Mouse (Mus musculus) v-Abl transformed pro-B cells (cell line): ENCODE measurements around the gene Fam69a.

Experiments used
- in situ Hi-C, 2 experiments: fragments of 400-800 bp; cut with MboI; formaldehyde crosslinking; loops; one replicate each; pipeline ENCODE4 v1.15.1; 2025; ENCODE audit not compliant: unreplicated experiment in 2 of 2

The Fam69a gene

DNA sequence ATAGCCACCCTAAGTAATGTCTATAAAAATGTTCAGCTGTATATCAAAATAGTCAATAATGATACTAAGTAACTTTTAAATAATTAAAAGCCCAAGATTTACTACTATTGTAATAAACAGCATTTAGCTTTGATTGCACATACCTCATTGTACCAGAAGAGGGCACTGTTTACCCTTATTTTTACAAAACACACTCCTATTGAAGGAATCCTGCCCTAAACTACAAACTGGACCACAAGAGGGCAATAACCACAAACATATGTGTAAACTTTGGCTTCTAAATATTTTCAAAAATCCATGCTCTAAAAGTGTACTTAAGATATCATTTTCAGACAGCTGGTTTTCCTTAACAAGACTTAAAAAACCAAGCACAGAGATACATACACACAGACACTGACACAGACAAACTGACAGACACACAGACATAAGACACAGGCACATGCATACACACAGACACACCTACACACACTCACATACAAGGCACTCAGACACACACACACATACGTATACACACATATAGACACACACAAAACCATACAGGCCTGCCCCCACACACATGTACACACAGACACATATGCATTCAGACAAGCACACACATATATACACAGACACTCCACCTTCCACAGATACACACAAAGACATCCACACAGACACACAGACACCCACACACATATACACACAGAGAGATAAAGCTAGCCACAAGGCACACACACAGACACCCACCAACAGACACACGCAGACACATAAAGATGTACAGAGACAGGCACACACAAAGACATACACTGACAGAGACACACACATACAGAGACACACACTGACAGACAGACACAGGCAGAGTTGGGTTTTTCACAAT is 65.3 kb downstream of the Fam69a start:
- in situ Hi-C loops, result loop anchor here (5.0 to 25.0 kb wide), 3 partner anchors 86 to 541 kb away; partner anchors contain the start of gene Pcgf3 (in 1 of the 2)

GRCm38 (mm10) chr5:107915280-107915679 is 71.6 kb downstream of the Fam69a start:
- in situ Hi-C loops, result loop anchor here (5.0 to 25.0 kb wide), 4 partner anchors 92 to 730 kb away; partner anchors contain the start of gene Pcgf3 (in 1 of the 2)

DNA sequence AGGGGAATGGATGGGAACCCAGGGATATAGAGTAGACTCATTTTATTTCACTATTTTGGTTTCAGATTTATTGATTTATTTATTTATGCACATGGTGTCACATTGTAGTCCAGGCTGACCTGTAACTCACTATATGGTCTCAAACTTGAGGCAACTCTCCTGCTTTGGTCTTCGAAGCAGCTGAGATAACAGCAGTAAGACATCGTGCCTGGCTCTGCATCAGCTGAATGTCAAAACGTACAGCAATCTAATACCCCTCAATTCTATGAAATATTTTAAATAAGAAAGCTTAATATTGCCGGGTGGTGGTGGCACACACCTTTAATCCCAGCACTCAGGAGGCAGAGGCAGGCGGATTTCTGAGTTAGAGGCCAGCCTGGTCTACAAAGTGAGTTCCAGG is 75.9 kb downstream of the Fam69a start:
- in situ Hi-C loops, result loop anchor here (10.0 to 25.0 kb wide), 2 partner anchors 551 to 734 kb away; partner anchors contain the start of gene Pcgf3 (in 1 of the 2)

- in situ Hi-C loops, result loop anchor here (10.0 to 25.0 kb wide), 2 partner anchors 552 to 735 kb away; partner anchors contain the start of gene Pcgf3 (in 1 of the 2)
Measured at GRCm38 (mm10) chr5:107910084-107910616, 76.7 kb downstream of the Fam69a start.

DNA sequence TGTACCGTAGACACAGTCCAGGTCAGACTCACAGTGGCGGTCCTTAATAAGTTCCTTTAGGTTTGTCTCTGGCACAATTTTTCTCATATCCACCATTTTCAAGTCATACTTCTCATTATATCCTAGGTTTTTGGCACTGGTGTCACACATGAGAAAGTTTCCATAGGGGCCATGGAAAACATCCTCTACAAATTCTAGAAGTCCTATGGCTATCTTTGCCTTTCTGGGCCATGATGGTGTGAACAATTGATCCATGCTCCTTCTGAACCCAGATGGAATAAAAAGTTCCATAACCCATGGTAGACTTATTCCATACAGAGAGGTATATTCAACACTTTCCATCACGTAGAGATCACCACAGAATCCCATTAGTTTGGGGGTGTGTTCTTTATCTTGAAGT is 77.2 kb downstream of the Fam69a start:
- in situ Hi-C loops, result loop anchor here (10.0 to 25.0 kb wide), 2 partner anchors 553 to 735 kb away; partner anchors contain the start of gene Pcgf3 (in 1 of the 2)

- in situ Hi-C loops, result loop anchor here in 1 of 2 experiments (25.0 kb wide), 1 partner anchor 554 kb away; the partner anchor contains the start of gene Pcgf3
Measured at GRCm38 (mm10) chr5:107908514-107909110, 78.3 kb downstream of the Fam69a start.

GRCm38 (mm10) chr5:107904325-107904724 is 82.6 kb downstream of the Fam69a start:
- in situ Hi-C loops, result loop anchor here in 1 of 2 experiments (25.0 kb wide), 1 partner anchor 558 kb away; the partner anchor contains the start of gene Pcgf3

DNA sequence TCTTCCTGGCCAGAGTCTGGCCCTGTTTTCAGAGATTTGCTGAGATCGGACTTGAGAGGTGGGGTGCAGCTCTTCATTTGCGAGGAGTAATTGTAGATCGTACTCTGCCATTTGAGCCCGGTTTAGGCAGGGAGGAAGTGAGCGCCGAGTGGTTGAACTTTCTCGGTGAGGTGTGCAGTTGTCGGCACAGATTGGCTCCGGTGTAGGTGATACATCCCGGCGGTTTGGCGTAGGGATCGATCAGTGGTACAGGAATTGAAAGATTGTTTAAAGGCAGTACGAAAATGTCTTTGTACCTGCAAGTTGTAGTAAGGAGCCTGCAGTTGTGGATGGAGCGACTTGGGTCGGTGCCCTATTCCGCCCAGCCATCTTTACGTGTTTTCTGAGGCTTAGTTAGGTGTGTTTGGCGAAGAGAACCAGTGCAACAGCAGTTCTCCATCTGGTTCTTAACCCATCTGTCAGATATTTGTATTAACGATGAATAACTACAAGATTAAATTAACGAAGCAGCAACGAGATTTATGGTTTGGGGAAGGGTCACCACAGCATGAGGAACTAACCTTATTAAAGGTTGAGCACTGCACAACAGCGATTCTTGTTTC is 85.8 kb downstream of the Fam69a start:
- in situ Hi-C loops, result loop anchor here in 1 of 2 experiments (25.0 kb wide), 1 partner anchor 561 kb away; the partner anchor contains the start of gene Pcgf3

GRCm38 (mm10) chr5:107900206-107901013 is 86.5 kb downstream of the Fam69a start, which contains the start of gene Rpl5:
Gene Rpl5, plus strand, starts transcription at chr5:107900502.
- in situ Hi-C loops, result loop anchor here in 1 of 2 experiments (25.0 kb wide), 1 partner anchor 562 kb away; the partner anchor contains the start of gene Pcgf3

DNA sequence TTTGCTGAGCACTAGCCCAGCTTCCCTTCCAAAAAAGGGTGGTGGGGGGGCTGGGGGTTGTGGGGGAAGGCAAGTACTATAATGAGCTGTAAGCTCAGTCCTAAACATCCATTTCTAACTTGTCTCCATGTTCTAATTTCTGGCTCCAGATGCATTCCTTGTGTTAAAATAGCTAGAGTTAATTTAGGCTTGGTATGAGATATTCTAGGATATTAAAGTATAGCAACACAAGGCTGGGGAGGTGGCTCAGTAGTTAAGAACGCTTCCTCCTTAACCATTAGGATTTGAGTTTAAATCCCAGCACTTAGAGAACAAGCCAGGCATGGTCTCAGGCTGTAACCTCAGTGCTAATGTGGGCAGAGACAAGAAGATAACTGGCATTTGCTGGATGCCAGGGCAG is 90.6 kb downstream of the Fam69a start:
- in situ Hi-C loops, result no loop called here

DNA sequence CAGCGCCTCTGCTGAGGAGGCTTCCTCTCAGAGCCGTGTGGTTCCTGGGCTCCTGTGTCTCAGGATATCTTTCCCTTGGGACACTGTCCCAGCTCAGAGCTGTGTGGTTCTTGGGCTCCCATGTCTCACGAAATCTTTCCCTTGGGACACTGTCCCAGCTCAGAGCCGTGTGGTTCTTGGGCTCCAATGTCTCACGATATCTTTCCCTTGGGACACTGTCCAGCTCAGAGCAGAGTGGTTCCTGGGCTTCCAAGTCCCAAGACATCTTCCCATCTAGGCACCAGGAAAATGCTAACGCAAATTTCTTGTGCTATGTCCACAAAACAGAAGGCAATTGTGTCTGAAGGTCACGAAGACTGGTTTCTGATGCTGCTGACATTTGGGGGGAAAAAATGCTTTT is 92.2 kb downstream of the Fam69a start:
- in situ Hi-C loops, result loop anchor here (5.0 kb wide), 2 partner anchors 277 to 282 kb away; no protein-coding TSS in a partner anchor

DNA sequence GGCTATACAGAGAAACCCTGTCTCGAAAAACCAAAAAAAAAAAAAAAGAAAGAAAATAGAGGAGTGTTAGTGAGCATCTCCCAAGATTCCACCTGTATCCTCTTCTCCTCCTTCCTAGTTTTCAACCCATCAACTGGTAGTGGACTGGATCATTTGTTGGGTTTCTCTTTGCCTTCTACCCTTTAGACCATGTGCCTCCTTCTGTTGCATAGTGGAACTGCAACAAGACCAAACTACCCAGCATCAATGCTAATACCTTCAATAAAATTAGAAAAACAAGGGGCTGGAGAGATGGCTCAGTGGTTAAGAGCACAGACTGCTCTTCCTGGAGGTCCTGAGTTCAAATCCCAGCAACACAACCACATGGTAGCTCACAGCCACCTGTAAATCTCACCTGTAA is 95.4 kb downstream of the Fam69a start:
- in situ Hi-C loops, result loop anchor here (5.0 kb wide), 2 partner anchors 274 to 279 kb away; no protein-coding TSS in a partner anchor

- in situ Hi-C loops, result loop anchor here (5.0 kb wide), 2 partner anchors 273 to 278 kb away; no protein-coding TSS in a partner anchor
Measured at GRCm38 (mm10) chr5:107889994-107890888, 96.6 kb downstream of the Fam69a start.

- in situ Hi-C loops, result no loop called here
Measured at GRCm38 (mm10) chr5:107880710-107881109, 106.2 kb downstream of the Fam69a start.

- in situ Hi-C loops, result no loop called here
Measured at GRCm38 (mm10) chr5:107877053-107877452, 109.8 kb downstream of the Fam69a start.

DNA sequence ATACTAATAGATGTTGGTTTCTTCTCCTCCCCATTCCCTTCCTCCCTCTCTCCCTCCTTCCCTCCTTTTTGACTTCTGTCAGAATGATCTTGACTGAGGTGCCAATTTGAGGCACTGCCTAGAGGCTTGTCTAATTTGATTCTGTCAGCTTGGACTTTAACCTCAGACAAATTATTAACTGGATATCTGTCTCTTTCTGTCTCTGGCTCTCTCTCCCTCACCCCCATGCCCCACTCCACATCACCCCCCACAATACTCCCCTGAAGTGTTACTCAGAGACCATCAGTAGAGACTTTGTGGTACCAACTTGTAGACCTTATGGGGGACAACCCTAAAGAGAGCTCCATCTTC is 111.6 kb downstream of the Fam69a start:
- in situ Hi-C loops, result no loop called here

GRCm38 (mm10) chr5:107874561-107875260 is 112.2 kb downstream of the Fam69a start, which contains the start of gene Evi5:
Gene Evi5, minus strand, starts transcription at chr5:107875107.
- in situ Hi-C loops, result no loop called here

DNA sequence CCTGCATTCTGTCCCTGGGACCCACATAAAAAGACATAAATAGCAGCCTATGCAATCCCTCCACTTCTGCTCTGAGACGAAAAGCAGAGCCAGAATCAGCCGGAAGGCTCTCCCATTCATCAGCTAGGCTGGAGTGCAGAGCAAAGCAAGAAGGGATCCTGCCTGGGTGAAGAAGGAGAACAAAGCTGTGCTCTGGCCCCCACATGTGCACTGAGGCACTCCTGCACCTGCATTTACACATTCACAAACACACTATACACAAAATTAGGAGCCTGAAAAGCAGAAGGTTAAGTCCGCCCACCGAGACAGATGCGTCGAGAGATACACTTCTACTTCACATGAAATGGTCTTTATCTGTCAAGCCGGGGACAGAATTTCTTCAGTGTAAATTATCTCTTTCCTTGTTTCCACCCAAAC is 113.0 kb downstream of the Fam69a start:
- in situ Hi-C loops, result no loop called here
